Mouse (Mus musculus) telencephalon, adult 2 months (tissue): ENCODE data around the gene Kat5.

Experiments used
- DNase-seq: peaks from one replicate; pipeline ENCODE4 v3.0.0-alpha.2; 2011; ENCODE audit warnings: low read depth, low spot score

The Kat5 gene

GRCm38 (mm10) chr19:5571831-5572230 lies 38.2 kb downstream of the Kat5 start:
- DNase-seq = no peak

GRCm38 (mm10) chr19:5570353-5571246 lies 39.4 kb downstream of the Kat5 start:
- no peak for DNase-seq

- DNase-seq = no peak
Measured at GRCm38 (mm10) chr19:5569521-5569920, 40.5 kb downstream of the Kat5 start.

- DNase-seq = peak; percentile 72
Measured at GRCm38 (mm10) chr19:5568470-5569140, 41.4 kb downstream of the Kat5 start.

GRCm38 (mm10) chr19:5567534-5568469 lies 42.2 kb downstream of the Kat5 start, which contains the start of gene Ap5b1:
Ap5b1 (plus strand) TSS chr19:5568025.
- peak; percentile 46 for DNase-seq

- no peak for DNase-seq
Measured at GRCm38 (mm10) chr19:5567180-5567533, 42.9 kb downstream of the Kat5 start.

- DNase-seq = no peak
Measured at GRCm38 (mm10) chr19:5566316-5566715, 43.7 kb downstream of the Kat5 start.

- no peak for DNase-seq
Measured at GRCm38 (mm10) chr19:5562776-5563175, 47.3 kb downstream of the Kat5 start.

- DNase-seq = no peak
Measured at GRCm38 (mm10) chr19:5561886-5562285, 48.2 kb downstream of the Kat5 start.

GRCm38 (mm10) chr19:5561252-5561790 lies 48.7 kb downstream of the Kat5 start:
- no peak for DNase-seq

GRCm38 (mm10) chr19:5560457-5561041 lies 49.5 kb downstream of the Kat5 start, which contains the start of gene Ovol1:
Ovol1 (minus strand) TSS chr19:5560646.
- no peak for DNase-seq

GRCm38 (mm10) chr19:5559631-5560456 lies 50.2 kb downstream of the Kat5 start:
- DNase-seq = no peak

GRCm38 (mm10) chr19:5559229-5559628 lies 50.8 kb downstream of the Kat5 start:
- DNase-seq = no peak

GRCm38 (mm10) chr19:5558770-5559169 lies 51.3 kb downstream of the Kat5 start:
- DNase-seq = no peak

- DNase-seq = no peak
Measured at GRCm38 (mm10) chr19:5558169-5558568, 51.9 kb downstream of the Kat5 start.

GRCm38 (mm10) chr19:5554212-5554611 lies 55.8 kb downstream of the Kat5 start:
- no peak for DNase-seq

GRCm38 (mm10) chr19:5553802-5554201 lies 56.2 kb downstream of the Kat5 start:
- DNase-seq = no peak
